Mouse (Mus musculus) CD4-positive, CD25-positive, alpha-beta regulatory T cell, adult 4 months (primary cell): ENCODE measurements around the gene Gm3047. TPM values are rescaled to one million over a fixed set of nuclear protein-coding genes. Genes with fewer than 3 reads are reported as not detected.
"Not testable (repeated sequence)": the region's sequence is repeated elsewhere in the genome, so short reads cannot be mapped to it uniquely, and the experiment has no call there.

ENCODE experiments used
- ATAC-seq: one replicate; pipeline ENCODE4 v1.8.0; 2017
- polyA plus RNA-seq, 2 experiments: library from polyadenylated mRNA; unstranded; fragments of 100-300 nt; shearing (Covaris generic); gene quantifications; one replicate each; pipeline ENCODE4 v1.2.1; 2017

Gene Gm3047
- not detected for polyA plus RNA-seq

- not testable (repeated sequence) for ATAC-seq
Observed at GRCm38 (mm10) chr14:4555105-4555504, at the start of gene Gm3047. Gene Gm3047, plus strand, starts transcription at chr14:4555405.

Other genes starting within 250 kb of the Gm3047 start
- gene Gm3149, start 238.1 kb upstream of the Gm3047 start, polyA plus RNA-seq: not detected
- gene 2610042L04Rik, start 220.6 kb upstream of the Gm3047 start, polyA plus RNA-seq: 10 to 100 TPM in 1 of 2 experiments, 1 to 10 TPM in 1; 5.8 to 12.6 TPM
- gene Gm3159, start 157.9 kb upstream of the Gm3047 start, polyA plus RNA-seq: not detected
- 1 to 10 TPM; 4.2 to 6.2 TPM for gene Gm3164, start 140.0 kb upstream of the Gm3047 start, polyA plus RNA-seq
- not detected for gene Gm3173, start 124.4 kb upstream of the Gm3047 start, polyA plus RNA-seq
- not detected for gene Gm3182, start 73.7 kb upstream of the Gm3047 start, polyA plus RNA-seq
- not detected for gene Gm8159, start 76.9 kb downstream of the Gm3047 start, polyA plus RNA-seq
- gene Gm3239, start 108.8 kb downstream of the Gm3047 start, polyA plus RNA-seq: not detected
- not detected for gene Gm7876, start 153.8 kb downstream of the Gm3047 start, polyA plus RNA-seq
- gene Gm3252, start 171.4 kb downstream of the Gm3047 start, polyA plus RNA-seq: 10 to 100 TPM in 1 of 2 experiments, 1 to 10 TPM in 1; 9.0 to 10.4 TPM
- gene Gm9602, start 220.9 kb downstream of the Gm3047 start, polyA plus RNA-seq: not detected